Mouse (Mus musculus): Measurements from ENCODE around the gene Abcf1. TPM values are rescaled to one million over a fixed set of nuclear protein-coding genes. Genes with fewer than 3 reads are reported as not detected.
A peak's percentile ranks its signal among the peaks of the same experiment; 100 is the strongest.

Gene Abcf1
- polyA plus RNA-seq, 1 experiment: 57.2 TPM

GRCm38 (mm10) chr17:35920384-35920783, 49.2 kb downstream of the Abcf1 start:
- DNase-seq (ENCODE audit: low read depth): no peak

- no peak for DNase-seq (ENCODE audit: low read depth)
Observed at GRCm38 (mm10) chr17:35919864-35920301, 49.7 kb downstream of the Abcf1 start.

DNA sequence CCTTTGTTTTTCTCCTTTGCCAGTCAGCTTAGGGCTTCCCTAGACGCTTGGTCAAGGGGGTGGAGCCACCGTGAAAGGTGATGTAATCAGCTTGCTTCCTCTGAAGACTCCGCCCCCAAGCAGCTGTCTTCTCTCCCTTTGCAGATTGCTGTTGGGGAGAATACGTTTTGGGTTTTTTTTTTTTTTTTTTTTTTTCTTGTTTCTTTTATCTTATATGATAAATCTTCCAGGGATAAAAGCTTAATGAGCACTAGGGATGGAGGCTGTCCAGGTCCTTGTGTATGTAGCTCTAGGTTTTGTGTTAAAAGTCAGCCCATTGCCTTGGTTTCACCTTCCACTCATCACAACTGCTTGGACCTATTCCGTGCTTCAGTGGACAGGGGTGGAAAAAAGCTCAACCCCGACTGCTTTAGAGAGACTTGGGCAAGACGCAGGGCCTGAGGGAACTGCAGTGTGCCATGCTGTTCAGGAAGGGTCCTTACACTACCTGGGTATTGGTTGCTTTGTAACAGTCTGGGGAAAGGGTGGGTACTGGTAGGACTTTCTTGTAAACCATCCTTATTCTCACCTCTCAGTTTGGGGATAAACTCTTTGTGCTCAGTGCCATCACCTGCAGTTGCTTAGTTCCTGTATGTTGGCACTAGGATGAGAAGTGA, 50.4 kb downstream of the Abcf1 start:
- DNase-seq (ENCODE audit: low read depth): no peak

DNA sequence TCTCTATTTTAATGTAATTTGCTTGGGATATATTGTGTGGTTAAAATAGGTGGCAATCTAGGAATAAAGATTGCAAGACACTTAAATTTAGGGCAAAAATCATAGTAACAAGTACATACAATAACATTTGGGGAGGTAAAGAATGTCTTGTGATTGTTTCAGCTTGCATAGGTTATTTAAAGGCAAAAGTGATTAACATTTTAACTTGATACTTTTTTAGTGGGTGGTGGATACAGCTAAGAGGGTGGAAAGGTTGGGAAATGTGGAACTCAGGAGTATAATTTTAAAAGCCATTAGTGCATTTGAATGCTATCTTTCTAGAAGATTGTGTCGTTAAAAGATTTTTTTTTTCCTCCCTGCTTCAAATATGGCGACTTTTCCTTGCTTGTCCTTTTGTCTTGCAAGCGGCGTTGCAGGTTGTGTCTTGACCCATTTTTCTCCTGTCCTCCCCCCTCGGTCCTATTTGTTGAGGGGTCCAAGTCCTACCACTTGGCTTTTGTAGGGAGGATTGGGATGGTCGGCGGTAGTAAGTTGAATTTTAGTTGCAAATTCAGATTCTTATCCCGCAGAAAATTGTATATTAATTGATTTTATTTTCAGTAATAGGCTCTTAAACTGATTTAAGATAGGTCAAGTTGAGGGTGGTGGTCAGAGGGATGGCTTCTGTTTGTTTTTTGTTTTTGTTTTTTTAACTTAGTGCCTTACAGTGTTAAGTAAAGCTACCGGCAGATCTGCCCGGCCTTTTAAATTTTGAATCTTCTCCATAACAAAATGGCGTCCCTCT, 51.1 kb downstream of the Abcf1 start:
- no peak for DNase-seq (ENCODE audit: low read depth)

DNA sequence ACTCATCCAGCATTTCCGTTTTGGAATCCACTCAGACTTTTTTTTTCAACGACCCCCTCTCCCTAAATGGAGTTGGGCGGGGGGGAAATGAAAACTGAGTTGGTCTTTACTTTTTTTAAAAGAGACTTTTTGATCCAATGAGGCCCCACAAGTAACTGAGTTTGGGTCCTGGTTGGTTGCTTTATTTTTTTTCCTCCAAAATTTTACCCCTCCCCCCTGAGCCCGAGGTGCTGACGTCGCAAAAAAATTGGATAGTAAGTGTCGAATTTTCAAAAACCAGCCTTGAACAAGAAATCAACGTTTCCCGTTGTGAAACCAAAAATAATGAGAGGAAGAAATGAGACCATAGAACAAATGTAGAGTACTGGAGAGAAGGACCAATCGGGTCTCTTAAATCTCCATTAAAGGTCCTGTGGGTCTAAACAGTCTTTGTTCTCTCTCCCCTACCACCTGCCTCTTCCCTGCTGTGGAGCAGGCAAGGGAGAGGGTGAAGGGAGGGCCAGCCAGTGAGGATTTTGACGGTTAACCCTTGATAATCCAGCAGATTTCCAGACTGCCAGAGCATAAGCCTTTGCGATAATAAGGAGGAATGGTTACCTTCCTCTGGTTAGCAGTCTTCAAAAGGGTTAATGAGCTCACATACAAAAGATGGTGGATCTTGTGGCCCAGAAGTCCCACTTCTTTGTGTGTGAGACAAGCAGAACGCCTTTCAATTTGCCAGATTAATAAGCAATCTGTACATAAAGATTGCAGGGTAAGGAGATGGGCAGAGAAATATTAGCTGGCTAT, 51.9 kb downstream of the Abcf1 start:
- no peak for DNase-seq (ENCODE audit: low read depth)

- no peak for DNase-seq (ENCODE audit: low read depth)
Observed at GRCm38 (mm10) chr17:35917143-35917462, 52.5 kb downstream of the Abcf1 start.

DNA sequence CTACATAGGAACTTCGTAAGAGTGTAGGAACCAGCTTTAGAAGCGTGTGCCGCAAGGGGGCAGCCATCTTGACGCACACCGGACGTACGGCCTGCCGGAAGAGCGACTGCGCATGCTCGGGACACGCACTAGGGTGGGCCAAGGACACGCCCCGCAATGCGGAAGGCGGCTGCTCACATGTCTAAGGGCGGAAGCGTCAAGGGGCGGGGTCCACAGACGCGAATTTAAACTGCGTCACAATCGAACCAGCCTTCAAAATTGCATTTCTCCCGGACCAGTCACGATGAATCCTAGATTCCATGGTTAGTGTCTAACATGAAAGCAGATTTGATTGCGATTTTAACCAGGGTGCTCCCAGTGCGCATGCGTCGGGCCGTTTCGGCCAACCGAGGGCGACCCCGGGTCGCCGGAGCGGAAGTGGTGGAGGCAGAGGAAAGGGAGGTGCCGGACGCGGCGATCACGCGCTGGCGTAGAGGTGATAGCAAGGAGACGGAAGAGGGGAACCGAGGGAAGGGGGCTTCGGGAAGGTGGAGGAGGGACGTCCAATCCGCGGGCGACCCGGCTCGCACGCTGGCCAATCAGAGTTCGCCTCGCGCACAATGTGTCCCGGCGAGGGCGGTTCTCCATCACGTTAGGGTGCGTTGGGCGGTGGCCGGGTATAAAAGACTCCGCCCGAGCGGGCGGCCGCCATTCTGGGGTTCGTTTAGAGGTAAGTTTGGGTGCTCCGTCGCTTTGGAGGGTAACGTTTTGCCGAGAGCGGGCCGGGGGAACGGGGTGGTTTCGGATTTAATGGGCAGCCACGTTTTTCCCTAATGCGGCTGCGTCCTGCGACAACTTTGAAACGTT, 53.0 kb downstream of the Abcf1 start, which contains the start of the genes Mrps18b and Ppp1r10:
Gene Mrps18b (minus strand): TSS at position 93 of the 846 bp plus-strand sequence.
Gene Ppp1r10 (plus strand): TSS at position 138 of the 846 bp plus-strand sequence.
- DNase-seq (ENCODE audit: low read depth): peak; percentile 89

- DNase-seq (ENCODE audit: low read depth): no peak
Observed at GRCm38 (mm10) chr17:35915538-35916296, 53.8 kb downstream of the Abcf1 start.

- no peak for DNase-seq (ENCODE audit: low read depth)
Observed at GRCm38 (mm10) chr17:35914975-35915374, 54.6 kb downstream of the Abcf1 start.

DNA sequence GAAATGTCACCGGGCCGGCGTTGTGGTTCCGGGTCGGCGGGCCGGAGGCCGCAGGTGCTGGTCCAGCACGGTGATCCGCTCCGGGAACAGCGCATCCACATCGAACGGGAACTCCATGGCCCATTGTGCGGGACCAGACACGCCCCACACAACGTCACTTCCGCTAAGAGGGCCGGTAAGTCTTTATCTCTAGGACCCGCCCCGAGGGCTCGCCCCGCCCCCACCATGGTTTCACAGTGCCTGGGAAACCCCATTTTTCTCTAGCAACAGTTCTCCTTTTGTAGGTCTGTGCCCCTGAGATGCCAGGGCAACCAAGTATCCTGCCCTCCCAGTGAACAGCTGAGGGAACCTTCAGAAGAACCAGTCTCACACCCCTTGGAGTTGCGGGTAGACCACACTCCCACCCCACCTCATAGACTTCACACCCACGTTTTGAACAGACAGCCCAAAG, 59.6 kb downstream of the Abcf1 start, which contains the start of gene Atat1:
Gene Atat1 (minus strand): TSS at position 157 of the 451 bp plus-strand sequence.
- no peak for DNase-seq (ENCODE audit: low read depth)

DNA sequence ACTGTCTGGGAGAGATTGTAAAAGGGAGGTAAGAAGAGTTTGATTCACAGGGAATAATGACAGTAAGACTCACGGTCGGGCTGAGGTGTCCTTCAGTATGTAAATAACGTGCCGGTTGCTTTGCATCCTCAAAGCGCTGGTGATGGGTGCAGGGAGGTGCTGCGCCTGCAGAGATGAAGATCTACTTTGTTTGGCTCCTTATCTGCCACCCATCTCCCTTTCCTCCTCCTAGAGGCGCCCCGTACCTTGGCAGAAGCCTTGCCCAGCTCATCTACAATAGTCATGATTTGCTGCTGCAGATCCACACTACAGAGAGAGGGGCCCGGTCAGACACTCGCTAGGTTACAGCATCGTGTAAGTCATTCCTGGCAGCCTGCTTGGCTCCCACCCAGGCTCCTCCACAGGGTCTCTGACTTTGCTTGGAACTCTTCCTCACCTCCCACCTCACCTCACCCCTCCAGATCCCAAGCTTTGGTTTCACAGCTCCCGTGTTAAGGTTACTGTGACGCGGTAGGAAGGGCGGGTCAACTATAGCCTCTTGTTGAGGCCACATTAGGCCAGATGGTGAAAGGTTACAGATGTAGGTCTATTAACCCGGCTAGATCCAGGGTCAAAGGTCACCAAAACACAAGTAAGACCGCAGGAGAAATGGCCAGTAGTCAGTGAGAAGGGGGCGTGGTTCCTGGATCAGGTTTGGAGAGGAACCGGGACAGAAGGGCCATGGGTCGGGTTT, 60.2 kb downstream of the Abcf1 start:
- no peak for DNase-seq (ENCODE audit: low read depth)

GRCm38 (mm10) chr17:35907609-35908008, 62.0 kb downstream of the Abcf1 start:
- no peak for DNase-seq (ENCODE audit: low read depth)

Other genes with a start within 250 kb of the Abcf1 start
- gene Ier3, start 148.1 kb downstream of the Abcf1 start, polyA plus RNA-seq (2012; rRNA removed): 16.8 and 19.5 TPM in 2 replicates
- 68.4 and 96.1 TPM in 2 replicates for gene Flot1, start 146.5 kb downstream of the Abcf1 start, polyA plus RNA-seq (2012; rRNA removed)
- 245 and 297 TPM in 2 replicates for gene Tubb5, start 131.5 kb downstream of the Abcf1 start, polyA plus RNA-seq (2012; rRNA removed)
- 8.2 and 10.0 TPM in 2 replicates for gene Mdc1, start 128.2 kb downstream of the Abcf1 start, polyA plus RNA-seq (2012; rRNA removed)
- gene Nrm, start 108.4 kb downstream of the Abcf1 start, polyA plus RNA-seq (2012; rRNA removed): 6.9 and 7.8 TPM in 2 replicates
- gene Ppp1r18, start 104.2 kb downstream of the Abcf1 start, polyA plus RNA-seq (2012; rRNA removed): 43.2 and 48.6 TPM in 2 replicates
- gene Dhx16, start 89.9 kb downstream of the Abcf1 start, polyA plus RNA-seq (2012; rRNA removed): 49.9 and 52.4 TPM in 2 replicates
- 41.2 and 50.3 TPM in 2 replicates for gene 2310061I04Rik, start 72.3 kb downstream of the Abcf1 start, polyA plus RNA-seq (2012; rRNA removed)
- 56.5 and 62.4 TPM in 2 replicates for gene Atat1, start 59.7 kb downstream of the Abcf1 start, polyA plus RNA-seq (2012; rRNA removed)
- 86.1 and 110 TPM in 2 replicates for gene Mrps18b, start 53.4 kb downstream of the Abcf1 start, polyA plus RNA-seq (2012; rRNA removed)
- 31.1 and 35.8 TPM in 2 replicates for gene Ppp1r10, start 53.3 kb downstream of the Abcf1 start, polyA plus RNA-seq (2012; rRNA removed)
- gene Gnl1, start 10.1 kb upstream of the Abcf1 start, polyA plus RNA-seq (2012; rRNA removed): 20.7 and 30.2 TPM in 2 replicates
- gene Prr3, start 10.5 kb upstream of the Abcf1 start, polyA plus RNA-seq (2012; rRNA removed): 18.7 and 21.4 TPM in 2 replicates
- 1.1 and 1.7 TPM in 2 replicates for gene H2-T24, start 50.8 kb upstream of the Abcf1 start, polyA plus RNA-seq (2012; rRNA removed)
- 86.4 and 99.4 TPM in 2 replicates for gene H2-T23, start 63.1 kb upstream of the Abcf1 start, polyA plus RNA-seq (2012; rRNA removed)
- gene H2-T22, start 73.0 kb upstream of the Abcf1 start, polyA plus RNA-seq (2012; rRNA removed): 59.2 and 59.6 TPM in 2 replicates
- gene Gm6034, start 73.2 kb upstream of the Abcf1 start, polyA plus RNA-seq (2012; rRNA removed): 0.06 TPM in 1 of 2 replicates, not detected in the other
- 0.18 and 0.23 TPM in 2 replicates for gene Gm11127, start 88.6 kb upstream of the Abcf1 start, polyA plus RNA-seq (2012; rRNA removed)
- gene Gm19684, start 151.9 kb upstream of the Abcf1 start, polyA plus RNA-seq (2012; rRNA removed): 0.08 and 0.19 TPM in 2 replicates
- gene Gm7030, start 159.7 kb upstream of the Abcf1 start, polyA plus RNA-seq (2012; rRNA removed): not detected in 2 replicates
- 0.16 and 0.28 TPM in 2 replicates for gene Gm8909, start 198.8 kb upstream of the Abcf1 start, polyA plus RNA-seq (2012; rRNA removed)
- not detected in 2 replicates for gene H2-T3, start 220.5 kb upstream of the Abcf1 start, polyA plus RNA-seq (2012; rRNA removed)